Mouse (Mus musculus): ENCODE data around the gene Cldn7. TPM values are rescaled to one million over a fixed set of nuclear protein-coding genes. Genes with fewer than 3 reads are reported as not detected.

Gene Cldn7
- total and polyA plus RNA-seq, 2 experiments from 2014 or later: 0.57 TPM; not detected in 1

- no peak for TF ChIP-seq CTCF (IDR thresholded peaks at IDR 0.05)
- Histone ChIP-seq H3K36me3 (ENCODE audit: insufficient read depth, low read length) (peaks cover 34% of the 10 kb centered on the region), H3K4me3 (ENCODE audit: low read depth, low read length) (peak overlapping the region; percentile 81; the same call in 1 of the 2 replicates), H3K4me2 (ENCODE audit: low read depth, low read length, poor library complexity, severe bottlenecking) (peak overlapping the region; percentile 89), H3K4me1 (ENCODE audit: insufficient read depth, low read length) (peaks cover 17% of the 10 kb centered on the region), H3K27ac (ENCODE audit: low read depth, low read length) (no peak overlapping the region), H3K9me3 (ENCODE audit: low read length) (no peaks in the 10 kb centered on the region), H3K27me3 (ENCODE audit: insufficient read depth, low read length) (no peaks in the 10 kb centered on the region), H3K9ac (replicated peaks; ENCODE audit: low read length, poor library complexity, severe bottlenecking) (0 out of 2 replicates have a peak overlapping the region, but pooled peaks have one; percentile 19)
- ATAC-seq (ENCODE audit: low FRiP score): no peak
- 91% methylated on average over 2 of the region's 2 CpGs for WGBS
- DNase-seq (ENCODE audit: low spot score): no peak
These were observed 37.9 kb downstream of the Cldn7 start for GRCm38 (mm10) chr11:70002471-70002870.

- H3K27ac ChIP-seq (ENCODE audit: low read depth, low read length): no peak overlapping the region
- WGBS: 50% methylated on average over 5 of the region's 5 CpGs
- H3K4me1 ChIP-seq (ENCODE audit: insufficient read depth, low read length): peaks cover 15% of the 10 kb centered on the region
- H3K4me3 ChIP-seq (ENCODE audit: low read depth, low read length): no peak overlapping the region
- ATAC-seq (ENCODE audit: low FRiP score): no peak
- DNase-seq (ENCODE audit: low spot score): peak; percentile 27
- peak; percentile 55 for TF ChIP-seq CTCF (IDR thresholded peaks at IDR 0.05)
- no peaks in the 10 kb centered on the region for H3K27me3 ChIP-seq (ENCODE audit: insufficient read depth, low read length)
- H3K36me3 ChIP-seq (ENCODE audit: insufficient read depth, low read length): peaks cover 55% of the 10 kb centered on the region
- H3K4me2 ChIP-seq (ENCODE audit: low read depth, low read length, poor library complexity, severe bottlenecking): no peak overlapping the region
- H3K9ac ChIP-seq (replicated peaks; ENCODE audit: low read length, poor library complexity, severe bottlenecking): no peak overlapping the region
- no peaks in the 10 kb centered on the region for H3K9me3 ChIP-seq (ENCODE audit: low read length)
These were observed 40.9 kb downstream of the Cldn7 start for GRCm38 (mm10) chr11:70005521-70005920.

GRCm38 (mm10) chr11:70010033-70010432, 45.5 kb downstream of the Cldn7 start:
- Histone ChIP-seq H3K27me3 (ENCODE audit: insufficient read depth, low read length) (no peaks in the 10 kb centered on the region), H3K4me3 (ENCODE audit: low read depth, low read length) (no peak overlapping the region), H3K9ac (replicated peaks; ENCODE audit: low read length, poor library complexity, severe bottlenecking) (no peak overlapping the region), H3K9me3 (ENCODE audit: low read length) (no peaks in the 10 kb centered on the region), H3K27ac (ENCODE audit: low read depth, low read length) (no peak overlapping the region), H3K4me1 (ENCODE audit: insufficient read depth, low read length) (peaks cover 5% of the 10 kb centered on the region; the same call in 1 of the 2 replicates), H3K4me2 (ENCODE audit: low read depth, low read length, poor library complexity, severe bottlenecking) (no peak overlapping the region), H3K36me3 (ENCODE audit: insufficient read depth, low read length) (peaks cover 82% of the 10 kb centered on the region)
- TF ChIP-seq CTCF (IDR thresholded peaks at IDR 0.05): no peak
- ATAC-seq (ENCODE audit: low FRiP score) (no peak), DNase-seq (ENCODE audit: low spot score) (no peak)
- 92% methylated on average over 6 of the region's 6 CpGs for WGBS

GRCm38 (mm10) chr11:70010548-70010947, 46.0 kb downstream of the Cldn7 start:
- no peak for TF ChIP-seq CTCF (IDR thresholded peaks at IDR 0.05)
- Histone ChIP-seq H3K9ac (replicated peaks; ENCODE audit: low read length, poor library complexity, severe bottlenecking) (no peak overlapping the region), H3K27me3 (ENCODE audit: insufficient read depth, low read length) (no peaks in the 10 kb centered on the region), H3K4me1 (ENCODE audit: insufficient read depth, low read length) (peaks cover 5% of the 10 kb centered on the region; the same call in 1 of the 2 replicates), H3K4me2 (ENCODE audit: low read depth, low read length, poor library complexity, severe bottlenecking) (no peak overlapping the region), H3K36me3 (ENCODE audit: insufficient read depth, low read length) (peaks cover 77% of the 10 kb centered on the region), H3K4me3 (ENCODE audit: low read depth, low read length) (no peak overlapping the region), H3K27ac (ENCODE audit: low read depth, low read length) (no peak overlapping the region), H3K9me3 (ENCODE audit: low read length) (no peaks in the 10 kb centered on the region)
- no peak for DNase-seq (ENCODE audit: low spot score)
- ATAC-seq (ENCODE audit: low FRiP score): no peak
- WGBS: 89% methylated on average over 12 of the region's 12 CpGs

GRCm38 (mm10) chr11:70010961-70011360, 46.4 kb downstream of the Cldn7 start:
- Histone ChIP-seq H3K36me3 (ENCODE audit: insufficient read depth, low read length) (peaks cover 74% of the 10 kb centered on the region), H3K27ac (ENCODE audit: low read depth, low read length) (no peak overlapping the region), H3K4me2 (ENCODE audit: low read depth, low read length, poor library complexity, severe bottlenecking) (no peak overlapping the region), H3K9me3 (ENCODE audit: low read length) (no peaks in the 10 kb centered on the region), H3K4me3 (ENCODE audit: low read depth, low read length) (no peak overlapping the region), H3K9ac (replicated peaks; ENCODE audit: low read length, poor library complexity, severe bottlenecking) (no peak overlapping the region), H3K27me3 (ENCODE audit: insufficient read depth, low read length) (no peaks in the 10 kb centered on the region), H3K4me1 (ENCODE audit: insufficient read depth, low read length) (peaks cover 5% of the 10 kb centered on the region; the same call in 1 of the 2 replicates)
- ATAC-seq (ENCODE audit: low FRiP score) (no peak), DNase-seq (ENCODE audit: low spot score) (no peak)
- no peak for TF ChIP-seq CTCF (IDR thresholded peaks at IDR 0.05)
- WGBS: 76% methylated on average over 10 of the region's 10 CpGs

- H3K4me2 ChIP-seq (ENCODE audit: low read depth, low read length, poor library complexity, severe bottlenecking): no peak overlapping the region
- H3K36me3 ChIP-seq (ENCODE audit: insufficient read depth, low read length): peaks cover 56% of the 10 kb centered on the region
- no peak for TF ChIP-seq CTCF (IDR thresholded peaks at IDR 0.05)
- H3K4me3 ChIP-seq (ENCODE audit: low read depth, low read length): no peak overlapping the region
- 82% methylated on average over 9 of the region's 9 CpGs for WGBS
- no peaks in the 10 kb centered on the region for H3K9me3 ChIP-seq (ENCODE audit: low read length)
- ATAC-seq (ENCODE audit: low FRiP score): no peak
- H3K27ac ChIP-seq (ENCODE audit: low read depth, low read length): no peak overlapping the region
- H3K27me3 ChIP-seq (ENCODE audit: insufficient read depth, low read length): no peaks in the 10 kb centered on the region
- peaks cover 16% of the 10 kb centered on the region; the same call in 1 of the 2 replicates for H3K4me1 ChIP-seq (ENCODE audit: insufficient read depth, low read length)
- no peak for DNase-seq (ENCODE audit: low spot score)
- H3K9ac ChIP-seq (replicated peaks; ENCODE audit: low read length, poor library complexity, severe bottlenecking): no peak overlapping the region
These were observed 48.4 kb downstream of the Cldn7 start for GRCm38 (mm10) chr11:70012931-70013330.

All from midbrain, postnatal 0 days (tissue).